Mouse (Mus musculus): ENCODE data around the gene Cd68. TPM values are rescaled to one million over a fixed set of nuclear protein-coding genes. Genes with fewer than 3 reads are reported as not detected.
"Not testable (repeated sequence)": the region's sequence is repeated elsewhere in the genome, so short reads cannot be mapped to it uniquely, and the experiment has no call there.

Cd68 gene
- 14.2 and 22.6 TPM in 2 replicates for total RNA-seq (2021)
- long read RNA-seq, transcript Cd68-201 (6 exons, 1,230 nt): major isoform, 5 of 9 reads
- long read RNA-seq, partial matches to known transcripts: 4 of 9 reads
- long read RNA-seq, other reads (novel, unspliced or antisense): 0 of 9 reads

DNA sequence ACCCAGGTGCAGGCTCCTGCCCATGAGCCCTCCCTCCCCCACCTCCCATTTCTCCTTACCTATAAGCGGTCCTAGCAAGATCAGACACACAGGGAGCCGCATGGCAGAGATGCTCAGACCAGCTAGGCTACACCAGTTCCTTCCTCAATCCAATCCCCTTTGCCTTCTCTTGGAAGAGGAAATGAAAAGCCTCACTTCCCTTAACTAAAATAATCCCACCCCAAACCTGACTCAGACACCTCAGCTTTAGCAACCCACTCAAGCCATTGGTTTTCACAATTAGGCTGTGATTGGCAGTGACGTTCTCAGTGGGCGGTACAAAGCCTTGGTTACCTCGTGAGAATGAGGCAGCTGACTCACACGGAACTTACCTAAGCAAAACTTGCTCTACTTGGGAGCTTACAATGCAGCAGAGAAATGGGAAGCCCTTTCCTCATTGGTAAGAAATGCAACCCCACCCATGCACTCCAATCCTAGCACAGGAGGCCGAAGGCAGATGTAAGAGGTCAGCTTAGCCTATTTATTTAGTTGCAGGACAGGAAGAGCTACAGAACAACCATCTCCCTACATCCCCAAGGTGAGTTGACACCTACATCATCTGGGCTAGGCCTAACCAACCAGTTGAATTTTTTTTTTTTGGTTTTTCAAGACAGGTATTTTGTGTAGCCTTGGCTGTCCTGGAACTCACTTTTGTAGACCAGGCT lies at the start of gene Cd68:
Cd68 (minus strand) TSS at position 193 of the 704 bp plus-strand sequence.
- DNase-seq: no peak

DNA sequence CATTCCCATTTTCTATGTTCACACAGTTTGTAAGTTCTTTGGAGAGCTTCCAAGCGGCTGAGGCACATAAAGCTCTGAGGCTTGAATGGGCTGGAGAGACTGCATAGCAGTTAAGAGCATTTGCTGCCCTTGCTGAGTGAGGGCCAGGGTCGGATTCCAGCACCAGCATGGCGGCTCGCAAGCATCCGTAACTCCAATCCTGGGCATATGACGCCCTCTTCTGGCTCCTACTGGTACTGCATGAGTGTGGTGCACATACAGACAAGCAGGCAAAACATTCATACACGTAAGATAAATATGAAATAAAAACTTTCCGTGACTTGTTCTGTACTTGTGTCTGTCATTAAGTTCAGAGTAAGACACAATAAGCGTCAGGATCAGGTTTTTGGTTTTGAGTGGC lies 49.5 kb upstream of the Cd68 start:
- DNase-seq: peak; percentile 49

DNA sequence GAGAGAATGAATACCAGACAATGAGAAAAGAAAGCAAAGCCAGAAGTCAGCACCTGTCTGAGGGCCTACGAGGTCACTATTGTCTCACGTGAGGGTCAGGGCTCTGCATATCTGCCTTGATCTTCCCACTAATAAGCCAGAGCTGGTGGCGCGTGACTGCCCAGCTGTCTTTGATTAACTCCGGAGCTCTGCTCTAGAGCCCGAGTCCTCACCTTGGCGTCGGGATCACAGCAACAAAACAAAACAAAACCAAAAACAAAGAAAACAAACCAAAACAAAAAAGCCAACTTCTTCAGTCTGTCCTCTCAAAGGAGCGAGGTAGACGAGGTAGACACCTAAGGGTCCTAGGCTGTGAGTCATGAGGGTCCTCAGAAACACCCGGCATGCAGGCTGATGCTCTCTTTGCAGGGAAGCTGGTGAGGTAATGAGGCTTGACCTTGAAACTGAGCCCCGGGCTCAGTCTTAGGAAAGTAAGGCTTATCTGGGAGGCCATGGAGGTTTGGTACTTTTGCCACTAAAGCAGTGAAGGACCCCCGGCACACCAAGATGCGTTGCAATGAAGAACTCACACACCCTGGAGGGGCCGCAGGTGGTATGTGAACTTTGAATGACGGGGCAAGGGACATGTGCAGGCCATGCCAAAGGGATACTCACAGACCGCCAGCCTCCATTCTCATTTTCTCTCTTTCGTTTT lies 48.8 kb upstream of the Cd68 start:
- no peak for DNase-seq

DNA sequence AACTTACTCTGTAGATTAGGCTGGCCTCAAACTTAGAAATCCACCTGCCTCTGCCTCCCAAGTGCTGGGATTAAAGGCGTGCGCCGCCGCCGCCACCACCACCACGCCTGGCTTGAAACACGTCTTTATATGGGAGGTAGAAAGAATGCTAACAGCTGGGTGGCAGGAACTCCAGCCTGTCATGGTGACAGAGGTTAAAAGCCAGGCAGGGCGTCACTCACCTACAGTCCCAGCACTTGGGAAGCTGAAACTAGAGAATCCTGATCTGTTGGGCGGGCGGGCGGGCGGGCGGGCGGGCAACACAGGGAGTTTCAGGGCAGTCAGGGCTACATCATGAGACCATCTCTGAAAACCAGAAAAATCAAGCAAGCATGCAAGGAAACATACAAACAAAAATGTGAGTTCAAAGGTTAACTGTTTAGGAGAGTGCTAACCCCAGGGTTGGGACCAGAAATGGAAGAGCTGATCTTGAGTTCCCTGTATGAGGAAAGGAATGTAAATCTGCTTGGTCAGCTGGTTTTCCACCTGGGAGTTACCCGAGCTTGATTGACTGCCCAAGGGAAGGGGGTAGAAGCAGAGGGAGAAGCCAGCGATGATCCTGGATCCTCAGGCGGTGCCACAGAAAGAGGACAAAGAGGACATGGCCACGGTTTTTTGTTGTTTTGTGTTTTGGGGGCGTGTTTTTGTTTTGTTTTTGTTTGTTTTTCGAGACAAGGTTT lies 47.2 kb upstream of the Cd68 start:
- DNase-seq: no peak

DNA sequence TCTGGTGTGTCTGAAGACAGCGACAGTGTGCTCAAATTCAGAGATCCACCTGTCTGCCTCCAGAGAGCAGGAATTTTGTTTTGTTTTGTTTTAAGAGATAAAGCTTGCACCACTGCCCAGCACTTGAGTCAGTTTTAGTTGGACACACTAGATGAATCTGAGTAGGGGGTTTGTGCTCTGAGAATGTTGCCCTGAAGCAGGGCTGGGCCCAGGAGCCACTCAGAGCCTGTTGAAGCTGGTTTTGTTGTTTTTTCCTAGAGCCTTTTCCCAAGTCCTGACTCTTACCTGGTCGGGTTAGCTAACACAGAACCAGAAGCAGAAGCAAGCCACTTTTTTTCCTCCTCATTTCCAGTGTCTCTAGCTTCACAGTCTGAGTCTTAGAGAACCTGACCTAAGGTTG lies 45.1 kb upstream of the Cd68 start:
- no peak for DNase-seq

DNA sequence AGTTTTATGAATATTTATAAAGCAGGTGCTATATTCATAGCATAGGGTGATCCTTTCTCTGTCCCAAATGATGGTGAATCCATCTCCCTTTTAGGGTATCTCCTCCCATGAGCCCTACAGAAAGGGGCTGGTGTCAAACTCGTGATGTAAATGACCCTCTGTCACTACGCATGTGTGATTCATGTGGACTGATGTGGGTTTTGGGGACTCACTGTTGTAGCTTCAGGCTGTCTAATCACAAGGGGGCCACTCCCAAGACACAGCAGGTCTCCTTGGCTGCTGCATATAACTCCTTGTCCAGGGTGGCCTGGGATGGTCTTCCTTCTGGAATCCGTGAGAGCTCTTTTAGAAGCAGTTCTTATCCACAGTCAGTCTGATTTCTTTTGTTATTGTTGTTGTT lies 44.5 kb upstream of the Cd68 start:
- no peak for DNase-seq

DNA sequence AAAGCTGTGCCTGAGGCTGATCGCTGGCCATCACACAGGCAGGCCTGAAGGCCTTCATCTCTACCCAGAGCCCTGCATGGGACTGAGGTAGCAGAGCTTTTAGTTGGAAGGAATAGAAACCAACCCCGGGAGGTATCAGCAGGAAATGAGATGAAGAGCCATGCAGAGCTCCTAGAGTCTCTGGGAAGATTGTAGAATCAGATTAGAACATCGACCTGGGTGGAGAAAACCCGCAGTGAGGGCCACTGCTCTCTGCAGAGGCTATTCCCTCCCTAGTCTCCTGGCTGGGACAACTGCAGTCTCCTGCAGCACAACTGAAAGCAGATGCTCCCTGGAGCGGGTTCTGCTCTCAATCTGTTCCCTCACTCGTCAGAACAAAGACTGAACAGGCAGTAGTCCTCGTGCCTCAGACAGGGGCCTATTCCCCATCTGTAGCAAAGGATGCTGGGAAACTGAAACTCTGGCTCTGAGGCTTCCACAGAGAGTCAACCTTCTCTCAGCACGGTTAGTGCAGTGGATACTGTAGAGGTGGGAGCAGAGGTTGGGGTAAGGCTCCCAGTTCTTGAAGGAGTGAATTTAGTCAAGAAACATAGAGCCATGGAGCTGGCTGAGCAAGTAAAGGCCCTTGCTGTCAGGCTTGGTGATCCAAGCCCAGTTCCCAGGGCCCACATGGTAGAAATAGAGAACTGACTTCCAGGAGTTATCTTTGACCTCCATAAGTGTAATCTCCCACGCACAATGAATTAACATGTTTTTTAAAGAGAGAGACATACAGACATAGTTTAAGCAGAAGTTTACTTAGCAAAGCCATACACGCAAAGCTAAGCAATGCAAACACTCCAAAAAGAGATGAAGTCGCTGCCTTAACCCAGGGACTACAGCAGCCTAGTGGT lies 43.8 kb upstream of the Cd68 start:
- DNase-seq: no peak

DNA sequence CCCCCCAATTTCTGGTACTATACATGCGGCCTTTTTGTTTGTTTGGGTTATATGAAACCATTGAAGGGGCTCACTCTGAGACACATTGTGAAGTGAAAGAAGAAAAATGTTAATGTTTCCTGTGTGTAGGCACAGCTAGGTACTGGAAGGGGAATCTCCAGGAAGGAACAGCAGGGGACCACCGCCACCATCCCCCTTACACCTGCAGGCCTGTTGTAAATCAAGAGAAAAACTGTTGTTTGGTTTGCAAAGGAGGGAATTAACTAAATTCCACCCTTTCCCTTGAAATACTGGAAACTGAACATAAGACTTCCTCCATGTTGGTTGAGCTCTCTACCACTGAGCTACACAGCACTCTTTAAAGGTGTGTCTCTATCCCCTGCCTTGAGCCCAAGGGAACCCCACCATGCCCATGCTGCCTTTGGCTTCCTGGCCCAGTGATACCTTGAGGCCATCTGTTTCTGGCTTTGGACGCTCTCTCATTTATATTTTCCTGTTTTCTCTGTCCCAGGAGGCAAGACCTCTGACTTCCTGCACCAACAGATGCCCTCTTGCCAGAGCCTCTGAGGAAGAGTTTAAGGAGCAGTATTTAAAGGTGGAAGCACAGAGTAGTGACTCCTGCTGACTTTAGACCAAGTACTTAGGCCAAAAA lies 42.8 kb upstream of the Cd68 start:
- DNase-seq: no peak

DNA sequence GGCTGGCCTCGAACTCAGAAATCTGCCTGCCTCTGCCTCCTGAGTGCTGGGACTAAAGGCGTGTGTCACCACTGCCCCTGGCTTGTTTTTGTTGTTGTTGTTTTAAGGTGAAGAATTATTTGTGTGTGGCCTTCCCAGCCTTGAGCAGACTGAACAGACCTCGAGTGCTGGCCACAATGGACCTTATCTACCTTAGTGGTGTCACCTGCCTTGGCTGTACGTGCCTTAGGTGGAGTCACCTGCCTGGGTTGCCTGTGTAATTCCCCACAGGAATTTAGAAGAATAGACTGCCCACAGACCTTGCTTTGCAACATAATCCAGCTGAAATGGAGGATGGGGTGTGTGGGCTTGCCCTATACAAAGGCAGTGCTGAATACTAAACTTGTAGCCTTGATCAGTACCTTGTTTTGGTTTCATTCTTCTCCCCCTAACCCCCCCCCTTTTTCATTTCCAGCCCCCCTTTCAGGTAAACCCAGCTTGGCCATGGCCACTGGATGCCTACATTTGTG lies 42.0 kb upstream of the Cd68 start:
- no peak for DNase-seq

DNA sequence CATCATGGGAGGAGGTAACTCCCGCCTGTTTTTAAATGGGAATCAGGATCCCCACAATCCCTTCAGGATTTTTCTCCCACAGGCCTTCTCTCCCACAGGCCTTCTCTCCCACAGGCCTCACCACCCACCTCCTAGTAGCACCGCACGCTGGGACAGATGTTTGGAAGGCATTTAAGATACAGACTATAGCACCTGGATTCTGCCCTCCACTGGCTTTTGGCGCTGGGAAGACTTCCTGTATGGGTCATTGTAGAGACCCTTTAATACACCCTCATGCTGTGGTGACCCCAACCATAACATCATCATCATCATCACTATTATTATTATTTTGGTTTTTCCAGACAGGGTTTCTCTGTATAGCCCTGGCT lies 41.5 kb upstream of the Cd68 start:
- no peak for DNase-seq

DNA sequence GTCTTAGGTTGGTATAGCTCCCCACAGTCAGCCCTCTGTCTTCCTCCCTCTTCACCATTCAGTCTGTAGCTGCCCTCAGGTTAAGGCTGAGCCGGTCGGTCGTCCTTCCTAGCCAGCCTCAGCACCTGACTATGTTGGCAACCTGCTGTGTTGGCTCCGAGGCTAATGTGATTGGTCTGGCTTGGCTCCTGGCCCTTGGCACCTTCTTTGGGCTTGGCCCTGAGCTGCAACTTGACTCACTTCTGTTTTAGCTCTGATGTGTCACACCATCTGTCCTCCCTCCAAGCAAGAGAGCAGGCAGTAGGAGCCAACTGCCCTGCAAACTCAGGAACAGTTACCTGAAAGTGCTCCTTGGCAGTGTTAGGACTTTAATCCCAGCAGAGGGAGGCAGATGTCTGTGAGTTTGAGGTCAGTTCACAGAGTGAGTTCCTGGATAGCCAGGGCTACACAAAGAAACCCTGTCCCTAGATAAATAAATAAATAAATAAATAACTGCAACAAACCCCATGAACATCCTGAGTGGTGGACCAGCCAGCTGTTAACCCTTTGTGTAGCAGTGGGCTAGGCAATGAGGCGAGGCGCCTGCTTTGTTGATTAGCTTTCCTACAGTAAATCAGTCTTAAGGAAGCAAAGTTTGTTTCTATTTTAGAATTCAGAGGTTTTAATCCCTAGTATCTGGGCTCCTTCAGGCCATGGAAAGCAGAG lies 41.0 kb upstream of the Cd68 start:
- DNase-seq: peak; percentile 87

DNA sequence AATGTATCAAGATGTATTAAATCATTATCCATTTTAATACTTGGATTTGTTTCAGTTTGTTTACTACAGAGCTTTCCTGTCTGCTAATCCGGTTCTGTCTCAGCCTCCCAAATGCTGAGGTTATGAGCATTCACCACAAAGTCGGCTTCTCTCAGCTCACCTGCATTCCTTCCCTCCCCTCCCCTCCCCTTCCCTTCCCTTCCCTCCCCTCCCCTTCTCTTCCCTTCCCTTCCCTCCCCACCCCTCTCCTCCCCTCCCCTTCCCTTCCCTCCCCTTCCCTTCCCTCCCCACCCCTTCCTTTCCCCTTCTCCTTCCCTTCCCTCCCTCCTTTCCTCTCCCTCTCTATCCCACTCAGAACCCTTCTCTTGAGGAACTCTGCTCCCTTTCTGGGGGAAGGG lies 38.7 kb upstream of the Cd68 start:
- DNase-seq: no peak

DNA sequence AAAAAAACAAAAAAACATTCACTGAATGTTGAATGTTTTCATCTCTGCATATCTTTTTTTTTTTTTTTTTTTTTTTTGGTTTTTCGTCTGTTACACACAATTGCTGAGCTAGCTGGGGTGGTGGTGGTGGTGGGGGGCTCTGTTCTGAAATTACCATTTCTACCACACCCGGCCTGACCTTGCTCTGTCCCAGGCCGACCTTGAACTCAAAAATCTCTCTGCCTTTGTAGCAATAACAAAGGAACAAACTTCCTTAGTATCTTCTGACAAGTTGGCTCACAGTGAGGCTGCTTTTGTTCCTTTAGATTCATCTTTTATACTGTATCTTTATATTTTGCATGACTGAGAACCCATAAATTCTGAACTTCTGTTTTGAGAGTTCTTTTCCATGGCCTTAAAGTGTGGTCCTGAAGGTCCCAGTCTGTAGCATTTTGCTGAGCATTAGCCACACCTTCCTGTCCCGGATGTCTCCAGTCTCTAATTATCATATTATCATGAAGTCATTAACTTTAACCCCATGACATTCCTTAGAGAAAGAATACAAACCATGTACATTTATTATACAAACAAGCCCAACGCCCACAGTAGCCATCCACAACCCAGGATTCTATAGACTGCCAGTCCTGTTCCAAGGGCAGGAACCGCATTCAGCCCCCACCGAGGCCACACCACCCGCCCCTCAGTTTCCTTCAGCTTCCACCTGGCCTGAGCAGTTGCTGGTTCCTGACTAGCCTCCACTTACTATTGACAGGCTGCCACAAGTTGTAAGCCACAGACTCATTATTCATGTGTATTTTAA lies 38.1 kb upstream of the Cd68 start:
- DNase-seq: no peak

DNA sequence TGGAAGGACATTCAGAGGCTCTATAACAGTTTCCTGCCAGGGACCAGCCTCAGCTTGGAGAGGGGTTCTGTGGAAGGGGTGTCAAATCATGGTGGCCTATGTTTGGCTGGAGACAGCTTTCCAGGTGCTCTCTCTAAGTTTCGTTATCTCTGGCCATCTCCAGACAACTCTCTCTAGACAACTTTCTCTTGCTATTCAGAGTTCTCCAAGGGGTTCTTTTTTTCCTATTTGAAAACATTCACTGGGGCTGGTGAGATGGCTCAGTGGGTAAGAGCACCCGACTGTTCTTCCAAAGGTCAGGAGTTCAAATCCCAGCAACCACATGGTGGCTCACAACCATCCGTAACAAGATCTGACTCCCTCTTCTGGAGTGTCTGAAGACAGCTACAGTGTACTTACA lies 37.4 kb upstream of the Cd68 start:
- DNase-seq: not testable (repeated sequence)

DNA sequence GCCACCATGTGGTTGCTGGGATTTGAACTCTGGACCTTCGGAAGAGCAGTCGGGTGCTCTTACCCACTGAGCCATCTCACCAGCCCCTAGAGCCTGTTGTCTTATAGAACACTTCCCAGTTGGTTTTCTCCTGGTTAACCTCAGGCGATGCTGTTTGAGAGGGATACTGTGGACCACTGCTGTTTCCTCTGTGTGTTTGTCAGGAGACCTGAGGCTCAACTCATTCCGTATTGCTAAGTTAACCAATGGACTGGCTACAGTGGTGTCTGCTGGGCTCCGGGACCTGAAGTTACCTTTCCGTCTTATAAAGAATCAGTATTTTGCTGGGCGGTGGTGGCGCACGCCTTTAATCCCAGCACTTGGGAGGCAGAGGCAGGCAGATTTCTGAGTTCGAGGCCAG lies 36.9 kb upstream of the Cd68 start:
- not testable (repeated sequence) for DNase-seq

DNA sequence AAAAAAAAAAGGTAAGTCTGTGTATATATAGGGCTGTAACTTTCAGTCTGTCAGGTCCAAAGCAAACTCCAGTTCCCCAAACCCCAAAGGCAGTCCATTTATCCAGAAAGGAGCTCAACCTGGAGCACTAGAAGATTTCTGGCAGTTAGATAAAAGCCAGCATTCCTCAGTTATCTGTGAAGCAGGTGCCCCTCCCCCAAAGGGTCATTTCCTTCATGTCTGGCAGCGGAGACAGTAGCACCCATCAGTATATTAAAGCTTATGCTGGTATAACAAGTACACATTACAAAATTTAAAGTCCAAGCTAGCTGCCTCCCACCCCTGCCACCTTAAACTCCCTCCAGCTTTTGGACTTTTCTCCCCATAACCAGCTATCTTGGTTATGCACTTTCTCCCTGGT lies 33.6 kb upstream of the Cd68 start:
- DNase-seq: no peak

DNA sequence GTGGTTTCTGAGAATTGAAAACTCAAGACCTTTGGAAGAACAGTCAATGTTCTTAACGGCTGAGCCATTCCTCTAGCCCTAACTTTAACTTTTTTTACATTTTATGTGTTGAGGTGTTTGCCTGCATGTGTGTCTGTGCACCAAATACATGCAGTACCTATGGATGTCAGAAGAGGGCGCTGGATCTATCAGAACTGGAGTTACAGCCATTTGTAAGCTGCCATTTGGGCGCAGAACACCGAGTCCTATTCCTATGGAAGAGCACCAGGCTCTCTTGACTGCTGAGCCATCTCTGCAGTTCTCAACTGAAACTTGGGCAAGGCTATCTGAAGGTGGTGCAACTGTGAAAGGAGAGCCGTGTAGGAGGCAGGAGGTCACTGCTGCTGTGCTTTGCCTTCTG lies 32.6 kb upstream of the Cd68 start:
- no peak for DNase-seq

DNA sequence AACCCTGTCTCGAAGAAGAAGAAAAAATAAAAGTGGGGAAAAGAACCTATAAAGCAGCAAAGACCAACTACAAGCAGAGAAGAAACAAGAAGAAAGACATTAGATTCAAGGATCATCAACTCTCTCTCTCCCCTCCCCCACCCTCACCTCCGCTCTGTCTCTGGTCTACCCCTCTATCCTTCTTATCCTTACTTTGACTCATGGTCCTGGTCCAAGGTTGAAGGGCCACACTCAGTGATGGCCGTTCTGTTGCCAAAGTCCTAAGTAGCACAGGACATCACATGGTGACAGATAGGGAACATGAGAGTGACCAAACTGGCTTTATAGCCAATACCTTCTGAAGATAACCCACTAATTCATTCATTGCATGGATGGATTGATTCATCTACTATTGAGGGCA lies 31.4 kb upstream of the Cd68 start:
- DNase-seq: no peak

DNA sequence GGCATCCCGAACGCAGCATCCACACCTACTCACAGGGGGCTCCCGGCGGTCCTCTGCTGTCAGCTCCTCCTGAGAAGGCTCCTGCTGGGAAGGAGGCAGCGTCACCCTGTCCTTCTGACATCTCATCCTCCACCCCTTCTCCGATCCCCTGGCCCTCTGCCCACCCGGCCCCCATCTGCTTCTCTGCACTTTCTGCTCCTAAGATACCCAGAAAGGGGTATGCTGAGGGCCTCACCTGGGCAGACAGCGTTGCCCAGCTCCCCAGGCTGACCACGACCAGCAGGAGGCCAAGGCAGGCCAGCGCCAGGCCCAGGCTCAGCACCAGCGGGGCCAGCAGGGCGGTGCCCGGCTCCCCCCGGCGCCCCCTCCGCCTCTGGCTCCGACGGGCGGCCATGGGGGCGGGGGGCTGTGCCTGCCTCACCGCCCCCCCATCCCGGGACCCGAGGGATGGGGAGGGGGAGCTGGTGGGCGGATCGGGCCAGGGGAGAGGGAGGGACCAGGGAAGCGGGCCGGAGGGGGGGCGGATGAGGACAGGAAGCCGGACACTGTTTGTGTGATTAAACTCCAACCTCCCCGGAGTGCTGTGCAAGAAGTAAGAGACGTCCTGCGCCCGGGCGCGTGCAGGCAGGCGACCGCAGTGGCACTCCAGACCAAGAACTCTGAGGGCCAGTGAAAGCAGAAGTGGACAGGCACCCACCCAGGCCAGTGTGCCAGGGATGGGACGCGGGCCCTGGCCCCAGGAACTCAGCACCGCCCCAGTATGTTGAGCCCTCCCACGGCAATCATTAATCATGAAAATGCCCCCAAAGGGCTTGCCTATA lies 29.6 kb upstream of the Cd68 start, which contains the start of the genes Tnfsf12 and Tnfsfm13:
Tnfsf12 (minus strand) TSS at position 489 of the 821 bp plus-strand sequence.
Tnfsfm13 (minus strand) TSS at position 738 of the 821 bp plus-strand sequence.
- DNase-seq: peak; percentile 77
